Mouse (Mus musculus) spleen, postnatal 4 days (tissue): ENCODE measurements around the gene Kif13a.

Experiments
- DNase-seq, 2 experiments: peaks; one replicate each; pipeline ENCODE4 v3.0.0; 2022; ENCODE audit warnings: low spot score in 2 of 2

Kif13a gene

GRCm38 (mm10) chr13:46929719-46930658 is at the start of gene Kif13a:
Gene Kif13a, minus strand, starts transcription at chr13:46929867.
- peak; percentile 68 to 80 for DNase-seq

DNA sequence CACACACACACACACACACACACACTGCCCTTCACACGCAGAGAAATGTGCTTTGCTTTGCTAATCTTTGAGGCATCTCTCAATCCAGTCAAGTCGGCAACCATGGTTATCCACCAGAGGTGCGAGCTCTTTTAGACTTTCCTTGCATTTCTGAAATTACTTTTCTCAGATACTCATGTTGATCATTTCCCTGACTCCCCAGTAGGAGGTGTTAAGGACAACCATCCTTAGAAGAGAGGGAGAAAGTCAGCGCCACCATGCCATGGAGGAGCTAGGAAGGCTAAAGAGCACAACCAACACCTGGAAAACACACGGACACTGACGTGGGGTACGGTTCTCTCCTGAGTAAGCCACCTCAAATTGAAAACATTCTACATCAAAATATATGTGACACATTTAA is 46.9 kb upstream of the Kif13a start:
- DNase-seq: no peak

DNA sequence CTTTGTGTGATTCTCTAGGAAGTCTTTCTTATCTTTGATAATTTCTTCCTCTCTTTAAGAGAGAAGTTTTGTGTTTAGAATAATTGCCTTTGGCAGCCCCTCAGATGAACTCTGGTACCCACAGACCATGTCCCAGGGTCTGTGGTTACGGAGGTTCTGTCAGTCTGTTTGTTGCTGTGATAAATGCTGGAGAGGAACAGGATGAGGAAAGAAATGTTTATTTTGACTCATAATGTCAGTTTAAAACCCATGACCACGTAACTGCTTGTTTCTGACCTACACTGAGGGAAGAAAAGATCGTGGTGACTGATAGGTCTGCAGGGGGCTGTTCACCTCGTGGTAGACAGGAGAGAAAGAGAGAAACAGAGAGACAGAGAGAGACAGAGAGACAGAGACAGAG is 46.3 kb upstream of the Kif13a start:
- DNase-seq: no peak

GRCm38 (mm10) chr13:46975031-46975551 is 45.4 kb upstream of the Kif13a start:
- DNase-seq: no peak

- no peak for DNase-seq
Measured at GRCm38 (mm10) chr13:46970286-46970945, 40.7 kb upstream of the Kif13a start.

DNA sequence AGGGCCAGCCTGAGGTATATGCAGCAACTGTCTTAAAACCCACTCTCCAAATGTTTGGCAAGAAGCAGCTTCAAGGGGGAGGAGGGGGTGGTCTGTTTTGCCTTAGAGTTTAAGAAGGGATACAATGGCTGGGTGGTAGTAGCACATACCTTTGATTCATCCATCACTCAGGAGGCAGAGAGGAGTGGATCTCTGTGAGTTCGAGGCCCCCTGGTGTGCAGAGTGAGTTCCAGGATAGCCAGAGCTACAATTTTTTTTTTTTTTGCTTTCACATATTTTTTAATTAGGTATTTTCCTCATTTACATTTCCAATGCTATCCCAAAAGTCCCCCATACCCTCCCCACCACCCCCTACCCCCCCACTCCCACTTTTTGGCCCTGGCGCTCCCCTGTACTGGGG is 39.0 kb upstream of the Kif13a start:
- DNase-seq: no peak

- DNase-seq: no peak
Measured at GRCm38 (mm10) chr13:46967308-46967707, 37.6 kb upstream of the Kif13a start.

- DNase-seq: no peak
Measured at GRCm38 (mm10) chr13:46960878-46961474, 31.3 kb upstream of the Kif13a start.

GRCm38 (mm10) chr13:46959139-46959538 is 29.5 kb upstream of the Kif13a start:
- no peak for DNase-seq

DNA sequence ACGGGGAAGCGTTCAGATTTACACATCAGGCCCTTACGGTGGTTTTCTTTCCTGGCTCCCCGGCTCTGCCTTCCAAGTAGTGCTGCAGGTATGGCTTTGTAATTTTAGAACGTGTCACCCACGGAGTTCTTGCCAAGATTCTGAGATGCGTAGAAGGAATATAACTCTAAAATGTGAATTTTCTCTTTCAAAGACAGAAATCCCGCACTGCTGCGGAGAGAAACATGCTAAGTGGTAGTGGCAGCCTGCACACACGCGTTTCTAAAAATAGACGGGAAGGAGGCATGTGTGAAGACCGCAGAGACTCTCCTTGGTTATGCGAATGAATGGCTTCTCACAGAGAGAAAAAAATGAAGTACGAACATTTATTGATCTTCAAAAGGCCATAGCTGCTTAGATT is 21.5 kb upstream of the Kif13a start:
- no peak for DNase-seq

DNA sequence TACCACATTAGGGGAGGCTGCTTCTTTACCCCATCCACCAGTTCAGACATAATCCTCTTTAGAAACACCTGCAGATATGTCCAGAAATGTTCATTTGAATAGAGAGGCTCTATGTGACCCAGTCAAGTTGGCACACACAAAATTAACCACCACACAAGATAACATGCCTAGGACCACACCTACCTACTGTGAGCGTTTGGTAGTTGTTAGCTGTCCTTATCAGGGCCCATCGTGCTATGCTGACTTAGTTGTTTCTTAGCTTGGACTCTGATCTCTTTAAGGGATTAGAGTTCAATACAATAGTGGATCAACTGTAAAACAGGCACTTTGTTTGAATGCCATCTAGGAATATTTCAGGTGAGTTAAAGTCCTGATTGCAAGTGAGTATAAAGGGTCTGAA is 20.1 kb upstream of the Kif13a start:
- DNase-seq: no peak

- no peak for DNase-seq
Measured at GRCm38 (mm10) chr13:46948027-46948426, 18.4 kb upstream of the Kif13a start.

GRCm38 (mm10) chr13:46946041-46946440 is 16.4 kb upstream of the Kif13a start:
- DNase-seq: no peak

GRCm38 (mm10) chr13:46945256-46945655 is 15.6 kb upstream of the Kif13a start:
- no peak for DNase-seq

DNA sequence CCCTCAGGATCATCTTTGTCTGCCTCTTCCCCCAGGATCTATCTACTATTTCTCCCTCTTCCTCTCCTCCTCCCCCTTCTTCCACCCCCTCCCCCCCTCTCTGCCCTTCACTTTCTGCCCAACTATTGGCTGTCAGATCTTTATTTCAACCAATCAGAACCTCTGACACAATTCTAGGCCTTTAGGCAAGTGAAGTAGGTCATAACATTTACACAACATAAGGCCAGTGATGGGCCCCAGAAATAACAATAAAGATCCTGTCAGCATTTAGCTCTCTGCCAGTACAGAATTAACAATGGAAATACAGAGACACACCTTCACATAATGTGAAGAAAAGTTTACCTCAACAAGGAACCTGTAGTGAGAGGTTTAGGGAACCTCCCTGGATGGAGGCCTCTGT is 13.6 kb upstream of the Kif13a start:
- no peak for DNase-seq

GRCm38 (mm10) chr13:46934116-46934515 is 4.4 kb upstream of the Kif13a start:
- no peak for DNase-seq

GRCm38 (mm10) chr13:46932846-46933245 is 3.2 kb upstream of the Kif13a start:
- DNase-seq: no peak

DNA sequence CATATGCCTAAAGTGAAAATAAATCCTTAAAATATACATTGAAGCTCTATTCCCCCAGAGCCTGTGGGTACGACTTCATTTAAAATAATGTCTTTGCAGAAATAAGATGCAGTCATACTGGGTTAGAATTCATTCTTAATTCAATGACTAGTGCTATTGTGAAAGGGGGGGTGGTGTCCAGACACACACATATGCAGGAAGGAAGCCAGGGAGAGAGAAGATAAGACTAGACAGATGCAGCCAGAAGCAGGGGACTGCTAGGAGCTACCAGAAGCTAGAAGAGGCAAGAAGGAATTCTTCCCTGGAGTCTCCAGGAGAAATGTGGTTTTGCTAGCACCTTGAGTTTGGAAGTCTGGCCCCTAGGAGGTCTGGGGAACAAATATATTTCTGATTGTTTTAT is 2.4 kb upstream of the Kif13a start:
- no peak for DNase-seq

DNA sequence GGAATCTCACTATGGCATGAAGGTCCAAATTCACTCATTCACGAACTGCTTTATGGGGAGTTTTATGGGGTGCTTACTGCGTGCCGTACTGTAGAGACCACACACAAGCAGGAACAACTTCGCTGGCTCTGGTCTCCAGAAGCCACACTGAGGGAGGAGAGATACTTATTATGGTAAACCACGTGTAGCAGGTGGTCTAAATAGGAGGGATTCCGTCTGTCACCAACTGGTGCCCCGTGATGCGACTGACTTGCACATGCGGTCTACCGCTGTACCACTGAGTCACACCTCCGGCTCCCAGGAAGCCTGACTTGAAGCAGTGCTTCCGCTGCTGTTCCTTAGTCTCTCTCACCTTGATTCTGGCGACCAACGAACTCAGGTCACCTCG is 986 bp upstream of the Kif13a start:
- DNase-seq: peak in 1 of 2 experiments; percentile 18

DNA sequence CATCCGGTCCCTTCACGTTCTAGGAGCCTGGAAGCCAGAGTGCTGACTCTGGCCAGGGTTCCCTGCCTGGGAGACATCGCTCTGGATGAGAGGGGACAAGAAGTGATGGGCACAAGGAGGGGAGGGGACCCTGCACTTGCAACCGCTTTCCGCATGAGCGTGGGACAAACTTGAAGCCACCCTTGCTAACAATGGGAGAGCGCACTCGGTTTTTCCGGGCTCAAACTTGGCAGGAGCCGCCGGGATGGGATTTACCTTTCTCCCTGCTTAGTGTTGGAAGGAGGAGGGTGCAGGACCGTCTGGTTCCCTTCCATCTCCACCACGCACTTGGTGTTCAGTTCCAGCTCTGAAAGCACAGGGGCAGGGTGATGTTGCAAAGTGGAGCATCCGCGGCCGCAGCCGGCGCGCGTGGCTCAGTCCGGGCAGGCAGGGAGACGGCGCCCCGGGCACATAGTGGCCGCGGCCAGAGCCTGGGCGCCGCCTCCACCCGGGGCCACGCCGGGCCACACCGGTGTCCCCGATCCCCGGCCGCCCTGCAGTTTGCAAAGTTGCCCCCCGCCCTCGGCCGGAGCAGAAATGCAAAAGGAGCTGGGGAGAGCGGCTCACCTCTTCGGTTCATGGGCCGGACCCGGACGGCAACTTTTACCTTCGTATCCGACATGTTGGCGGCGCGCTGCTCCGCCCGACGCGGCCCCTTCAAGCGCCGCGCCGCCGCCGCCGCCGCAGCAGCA is 541 bp downstream of the Kif13a start:
- peak; percentile 25 to 75 for DNase-seq

DNA sequence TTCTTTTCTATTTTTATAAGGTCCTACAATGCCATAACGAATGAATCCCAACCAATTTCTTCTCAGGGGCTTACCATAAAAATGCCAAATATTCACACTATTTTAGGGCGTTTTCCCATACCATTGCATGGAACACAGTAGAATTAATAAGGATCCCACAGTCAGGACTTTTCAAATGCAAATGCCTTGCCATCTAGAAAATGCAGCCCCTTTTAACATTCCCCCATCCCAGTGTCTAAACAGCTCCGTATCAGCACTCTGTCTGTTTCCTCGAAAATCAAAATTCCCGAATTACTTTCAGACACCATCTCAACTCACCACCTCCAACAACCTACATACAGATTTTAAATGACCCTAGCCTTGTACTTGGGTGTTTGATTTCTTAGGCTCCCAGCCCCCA is 1.3 kb downstream of the Kif13a start:
- no peak for DNase-seq

- DNase-seq: no peak
Measured at GRCm38 (mm10) chr13:46925671-46926070, 4.0 kb downstream of the Kif13a start.
